ENCODE assay signal across 25 mouse cellular contexts in genomic region chr8:119499836-119500235, GRCm38 (mm10). TPM values are rescaled to one million over a fixed set of nuclear protein-coding genes. Genes with fewer than 3 reads are reported as not detected.
"Had no signal": no experiment of that assay in that cellular context is flagged by ENCODE, and none has a peak within 500 bp of the region (broad histone marks: within the 10 kb centered on the region; RNA-seq: fewer than 3 reads in every experiment).

No protein-coding gene starts in this region.

- H3K27me3 ChIP-seq: lung, embryonic 15.5 days; neural tube, embryonic 13.5 days had no signal

- H3K4me2 ChIP-seq: lung, embryonic 15.5 days; midbrain, embryonic 12.5 days; neural tube, embryonic 13.5 days; neural tube, embryonic 15.5 days had no signal

- DNase-seq: lung, adult 2 months; lung, postnatal 14 days; lung, postnatal 36 days; midbrain, embryonic 14.5 days; retina, postnatal 1 day; right cerebral cortex, adult 18-20 months; right cerebral cortex, postnatal 25 days; thymus, adult 18-20 months; thymus, postnatal 14 days; thymus, postnatal 36 days had no signal

- H3K9ac ChIP-seq: lung, embryonic 15.5 days; midbrain, embryonic 12.5 days; neural tube, embryonic 13.5 days; neural tube, embryonic 15.5 days had no signal

- H3K4me1 ChIP-seq: lung, embryonic 15.5 days; neural tube, embryonic 15.5 days had no signal

- H3K36me3 ChIP-seq: lung, embryonic 15.5 days; midbrain, embryonic 10.5 days; neural tube, embryonic 15.5 days had no signal

- H3K27ac ChIP-seq: lung, embryonic 15.5 days; macrophage; midbrain, embryonic 10.5 days; midbrain, embryonic 12.5 days; neural tube, embryonic 13.5 days; neural tube, embryonic 15.5 days had no signal

- H3K9me3 ChIP-seq: lung, embryonic 15.5 days; megakaryocyte, embryonic 14.5 days; midbrain, embryonic 10.5 days; midbrain, embryonic 12.5 days; neural tube, embryonic 13.5 days; neural tube, embryonic 15.5 days had no signal

- ATAC-seq: lung, postnatal 0 days; midbrain, embryonic 16.5 days had no signal

- H3K4me3 ChIP-seq: lung, embryonic 15.5 days; megakaryocyte, embryonic 14.5 days; midbrain, embryonic 10.5 days; midbrain, embryonic 12.5 days; myocyte; neural tube, embryonic 13.5 days; neural tube, embryonic 15.5 days had no signal

RNA-seq across cellular contexts. Expression of gene Slc38a8, which starts 1.7 kb away (rescaled TPM):
- total RNA-seq: megakaryocyte progenitor cell, adult 5-6 weeks had no signal
- polyA plus RNA-seq: liver, embryonic 16.5 days; lung, embryonic 15.5 days; lung, postnatal 0 days; macrophage; midbrain, embryonic 14.5 days; midbrain, embryonic 16.5 days; myocyte; neural tube, embryonic 11.5 days; neural tube, embryonic 13.5 days; neural tube, embryonic 15.5 days; stomach, embryonic 14.5 days; stomach, embryonic 16.5 days had no signal

RNA-seq across cellular contexts. Expression of gene Necab2, which starts 53.3 kb away (rescaled TPM):
- total RNA-seq: megakaryocyte progenitor cell, adult 5-6 weeks had no signal
- polyA plus RNA-seq: macrophage, myocyte had no signal
